Mouse (Mus musculus): Measurements from ENCODE around the gene Syce1. TPM values are rescaled to one million over a fixed set of nuclear protein-coding genes. Genes with fewer than 3 reads are reported as not detected.

Gene Syce1
- polyA plus RNA-seq (2015; fragmentation: Illumina TruSeq; extraction: RNeasy Lipid Tissue Mini Kit (QIAGEN cat#74804); ENCODE audit: insufficient read depth, low replicate concordance), result 0.75 TPM

GRCm38 (mm10) chr7:140787406-140788052 is at the start of gene Syce1:
Syce1 (minus strand) TSS chr7:140787852.

DNA sequence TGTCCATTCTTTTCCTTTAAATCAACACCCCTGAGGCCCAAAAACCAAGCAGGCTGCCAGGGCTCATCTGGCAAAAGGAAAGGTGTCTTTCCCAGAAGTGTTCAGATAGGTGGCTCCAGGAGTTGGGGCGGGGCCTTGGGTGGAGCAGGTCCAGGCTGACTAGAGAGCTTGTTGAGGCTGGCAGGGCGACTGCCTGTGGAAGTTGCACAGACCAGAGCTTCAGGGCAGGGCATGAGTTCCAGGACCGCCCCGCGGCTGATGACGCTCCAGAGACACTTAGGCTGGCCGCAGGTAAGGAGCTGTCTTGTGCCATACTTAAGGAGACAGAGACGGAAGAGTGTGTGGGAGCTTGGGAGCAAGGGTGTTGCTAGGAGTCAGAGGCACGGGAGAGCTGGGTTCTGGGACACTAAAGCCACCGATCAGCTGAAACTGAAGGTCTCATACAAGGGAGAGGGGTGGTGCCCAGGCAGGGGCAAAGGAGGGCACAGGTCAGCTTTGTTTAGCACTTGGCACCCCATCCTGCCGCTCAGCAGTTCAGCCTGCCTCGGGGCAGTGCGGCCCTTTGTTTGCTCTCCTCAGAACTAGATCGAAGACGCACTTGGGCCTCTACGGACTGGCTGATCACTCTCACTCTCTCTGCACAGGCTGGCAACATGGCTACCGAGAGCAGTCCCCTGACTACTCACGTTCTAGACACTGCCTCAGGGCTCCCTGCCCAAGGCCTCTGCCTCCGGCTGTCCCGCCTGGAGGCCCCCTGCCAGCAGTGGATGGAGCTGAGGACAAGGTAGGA is 47.5 kb upstream of the Syce1 start, which contains the start of gene Urah:
Gene Urah, plus strand, starts transcription at position 51 of the 790 bp plus-strand sequence.

DNA sequence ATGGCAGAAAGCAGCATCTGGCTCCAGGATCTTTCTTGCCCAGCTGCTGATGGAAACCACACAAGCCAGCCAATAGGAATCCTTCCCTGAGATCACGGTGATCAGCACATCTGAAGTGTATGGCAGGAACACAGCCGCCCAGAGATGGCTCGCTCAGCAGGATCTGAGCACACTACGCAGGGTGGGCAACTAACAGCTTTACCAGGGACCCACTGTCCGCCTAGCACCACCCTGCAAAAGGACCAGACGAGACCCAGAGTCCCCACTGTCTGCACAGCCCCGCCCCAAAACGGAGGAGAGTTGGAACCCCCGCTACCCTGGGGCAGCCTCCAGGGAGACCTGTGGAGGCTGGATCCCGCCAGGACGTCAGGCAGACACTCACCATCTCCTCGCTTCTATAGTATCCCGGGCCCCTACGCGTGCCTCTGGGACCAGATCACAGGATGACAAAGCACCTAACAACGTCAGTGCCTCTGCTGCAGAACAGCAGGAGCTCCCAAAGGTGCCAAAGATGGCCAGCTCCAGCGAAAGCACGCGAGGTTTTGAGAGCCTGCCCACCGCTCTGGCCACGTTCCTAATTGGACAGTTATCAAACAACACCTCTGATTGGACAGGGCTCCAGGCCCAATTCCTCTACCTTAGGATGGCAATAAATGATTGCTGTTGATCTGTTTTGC is 34.1 kb upstream of the Syce1 start, which contains the start of gene Zfp941:
Gene Zfp941, minus strand, starts transcription at position 526 of the 677 bp plus-strand sequence.

DNA sequence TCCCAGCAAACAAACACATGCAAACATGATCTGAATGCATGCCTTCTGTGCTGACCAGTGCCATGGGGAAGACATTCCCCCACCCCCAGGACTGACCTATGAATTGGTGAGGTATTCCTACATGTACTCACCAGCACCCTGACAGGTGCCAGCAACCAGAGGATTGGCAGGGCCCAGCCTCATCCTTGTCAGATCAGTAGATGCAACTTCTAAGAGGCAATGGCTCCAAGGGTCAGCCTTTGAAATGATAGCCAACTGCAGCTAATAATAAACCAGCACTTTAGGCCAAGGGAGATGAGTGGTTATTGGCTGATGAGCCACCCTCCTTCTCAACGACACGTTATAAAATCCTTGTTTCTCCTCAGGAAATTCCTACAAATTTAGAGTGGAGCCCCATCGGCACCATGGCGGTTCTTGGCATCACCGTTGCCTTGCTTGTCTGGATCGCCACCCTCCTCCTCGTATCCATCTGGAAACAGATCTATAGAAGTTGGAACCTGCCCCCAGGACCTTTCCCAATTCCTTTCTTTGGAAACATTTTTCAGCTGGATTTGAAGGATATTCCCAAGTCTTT is 24.1 kb downstream of the Syce1 start, which contains the start of gene Cyp2e1:
Gene Cyp2e1, plus strand, starts transcription at position 293 of the 574 bp plus-strand sequence.

Other genes starting within 250 kb of the Syce1 start
- not detected for gene Olfr538, start 220.0 kb downstream of the Syce1 start, polyA plus RNA-seq (2015; fragmentation: Illumina TruSeq; extraction: RNeasy Lipid Tissue Mini Kit (QIAGEN cat#74804); ENCODE audit: insufficient read depth, low replicate concordance)
- not detected for gene Olfr46, start 186.6 kb downstream of the Syce1 start, polyA plus RNA-seq (2015; fragmentation: Illumina TruSeq; extraction: RNeasy Lipid Tissue Mini Kit (QIAGEN cat#74804); ENCODE audit: insufficient read depth, low replicate concordance)
- not detected for gene Olfr61, start 158.9 kb downstream of the Syce1 start, polyA plus RNA-seq (2015; fragmentation: Illumina TruSeq; extraction: RNeasy Lipid Tissue Mini Kit (QIAGEN cat#74804); ENCODE audit: insufficient read depth, low replicate concordance)
- not detected for gene Olfr53, start 141.4 kb downstream of the Syce1 start, polyA plus RNA-seq (2015; fragmentation: Illumina TruSeq; extraction: RNeasy Lipid Tissue Mini Kit (QIAGEN cat#74804); ENCODE audit: insufficient read depth, low replicate concordance)
- gene Olfr539, start 127.9 kb downstream of the Syce1 start, polyA plus RNA-seq (2015; fragmentation: Illumina TruSeq; extraction: RNeasy Lipid Tissue Mini Kit (QIAGEN cat#74804); ENCODE audit: insufficient read depth, low replicate concordance), result not detected
- not detected for gene Olfr45, start 105.9 kb downstream of the Syce1 start, polyA plus RNA-seq (2015; fragmentation: Illumina TruSeq; extraction: RNeasy Lipid Tissue Mini Kit (QIAGEN cat#74804); ENCODE audit: insufficient read depth, low replicate concordance)
- gene Olfr541, start 90.6 kb downstream of the Syce1 start, polyA plus RNA-seq (2015; fragmentation: Illumina TruSeq; extraction: RNeasy Lipid Tissue Mini Kit (QIAGEN cat#74804); ENCODE audit: insufficient read depth, low replicate concordance), result not detected
- gene Cyp2e1, start 24.1 kb downstream of the Syce1 start, polyA plus RNA-seq (2015; fragmentation: Illumina TruSeq; extraction: RNeasy Lipid Tissue Mini Kit (QIAGEN cat#74804); ENCODE audit: insufficient read depth, low replicate concordance), result 5.1 TPM
- gene Zfp941, start 34.3 kb upstream of the Syce1 start, polyA plus RNA-seq (2015; fragmentation: Illumina TruSeq; extraction: RNeasy Lipid Tissue Mini Kit (QIAGEN cat#74804); ENCODE audit: insufficient read depth, low replicate concordance), result not detected
- gene Urah, start 47.2 kb upstream of the Syce1 start, polyA plus RNA-seq (2015; fragmentation: Illumina TruSeq; extraction: RNeasy Lipid Tissue Mini Kit (QIAGEN cat#74804); ENCODE audit: insufficient read depth, low replicate concordance), result not detected
- gene Scgb1c1, start 57.7 kb upstream of the Syce1 start, polyA plus RNA-seq (2015; fragmentation: Illumina TruSeq; extraction: RNeasy Lipid Tissue Mini Kit (QIAGEN cat#74804); ENCODE audit: insufficient read depth, low replicate concordance), result not detected
- not detected for gene Odf3, start 60.0 kb upstream of the Syce1 start, polyA plus RNA-seq (2015; fragmentation: Illumina TruSeq; extraction: RNeasy Lipid Tissue Mini Kit (QIAGEN cat#74804); ENCODE audit: insufficient read depth, low replicate concordance)
- gene Gm45785, start 68.5 kb upstream of the Syce1 start, polyA plus RNA-seq (2015; fragmentation: Illumina TruSeq; extraction: RNeasy Lipid Tissue Mini Kit (QIAGEN cat#74804); ENCODE audit: insufficient read depth, low replicate concordance), result not detected
- gene Ric8a, start 69.1 kb upstream of the Syce1 start, polyA plus RNA-seq (2015; fragmentation: Illumina TruSeq; extraction: RNeasy Lipid Tissue Mini Kit (QIAGEN cat#74804); ENCODE audit: insufficient read depth, low replicate concordance), result 50.8 TPM
- 16.2 TPM for gene Bet1l, start 69.7 kb upstream of the Syce1 start, polyA plus RNA-seq (2015; fragmentation: Illumina TruSeq; extraction: RNeasy Lipid Tissue Mini Kit (QIAGEN cat#74804); ENCODE audit: insufficient read depth, low replicate concordance)
- 119 TPM for gene Psmd13, start 94.1 kb upstream of the Syce1 start, polyA plus RNA-seq (2015; fragmentation: Illumina TruSeq; extraction: RNeasy Lipid Tissue Mini Kit (QIAGEN cat#74804); ENCODE audit: insufficient read depth, low replicate concordance)
- 10.2 TPM for gene Sirt3, start 94.5 kb upstream of the Syce1 start, polyA plus RNA-seq (2015; fragmentation: Illumina TruSeq; extraction: RNeasy Lipid Tissue Mini Kit (QIAGEN cat#74804); ENCODE audit: insufficient read depth, low replicate concordance)
- not detected for gene Cox8b, start 112.6 kb upstream of the Syce1 start, polyA plus RNA-seq (2015; fragmentation: Illumina TruSeq; extraction: RNeasy Lipid Tissue Mini Kit (QIAGEN cat#74804); ENCODE audit: insufficient read depth, low replicate concordance)
- 0.07 TPM for gene Nlrp6, start 133.1 kb upstream of the Syce1 start, polyA plus RNA-seq (2015; fragmentation: Illumina TruSeq; extraction: RNeasy Lipid Tissue Mini Kit (QIAGEN cat#74804); ENCODE audit: insufficient read depth, low replicate concordance)
- 11.0 TPM for gene Pgghg, start 153.5 kb upstream of the Syce1 start, polyA plus RNA-seq (2015; fragmentation: Illumina TruSeq; extraction: RNeasy Lipid Tissue Mini Kit (QIAGEN cat#74804); ENCODE audit: insufficient read depth, low replicate concordance)
- 0.47 TPM for gene Ifitm5, start 162.4 kb upstream of the Syce1 start, polyA plus RNA-seq (2015; fragmentation: Illumina TruSeq; extraction: RNeasy Lipid Tissue Mini Kit (QIAGEN cat#74804); ENCODE audit: insufficient read depth, low replicate concordance)
- not detected for gene Gm45717, start 168.1 kb upstream of the Syce1 start, polyA plus RNA-seq (2015; fragmentation: Illumina TruSeq; extraction: RNeasy Lipid Tissue Mini Kit (QIAGEN cat#74804); ENCODE audit: insufficient read depth, low replicate concordance)
- gene Ifitm2, start 168.1 kb upstream of the Syce1 start, polyA plus RNA-seq (2015; fragmentation: Illumina TruSeq; extraction: RNeasy Lipid Tissue Mini Kit (QIAGEN cat#74804); ENCODE audit: insufficient read depth, low replicate concordance), result 142 TPM
- gene Ifitm1, start 179.4 kb upstream of the Syce1 start, polyA plus RNA-seq (2015; fragmentation: Illumina TruSeq; extraction: RNeasy Lipid Tissue Mini Kit (QIAGEN cat#74804); ENCODE audit: insufficient read depth, low replicate concordance), result 72.5 TPM
- 262 TPM for gene Ifitm3, start 222.9 kb upstream of the Syce1 start, polyA plus RNA-seq (2015; fragmentation: Illumina TruSeq; extraction: RNeasy Lipid Tissue Mini Kit (QIAGEN cat#74804); ENCODE audit: insufficient read depth, low replicate concordance)
- 60.0 TPM for gene Ifitm6, start 230.1 kb upstream of the Syce1 start, polyA plus RNA-seq (2015; fragmentation: Illumina TruSeq; extraction: RNeasy Lipid Tissue Mini Kit (QIAGEN cat#74804); ENCODE audit: insufficient read depth, low replicate concordance)
- not detected for gene Gm17387, start 241.3 kb upstream of the Syce1 start, polyA plus RNA-seq (2015; fragmentation: Illumina TruSeq; extraction: RNeasy Lipid Tissue Mini Kit (QIAGEN cat#74804); ENCODE audit: insufficient read depth, low replicate concordance)